Mouse (Mus musculus) C2C12 (cell line): ENCODE measurements at regions not wholly inside any gene's neighbourhood (a gene's known extent, or its start where the extent isn't known, plus 50 kb on each side); places are given as distances from the start of the nearest gene placed in this dataset.
"Not testable (repeated sequence)": the region's sequence is repeated elsewhere in the genome, so short reads cannot be mapped to it uniquely, and the experiment has no call there.

Source experiments
- H3K27me3 ChIP-seq: one replicate; pipeline ENCODE4 v1.6.1; 2011; ENCODE audit not compliant: control insufficient read depth, insufficient read depth, insufficient read length
- H3K36me3 ChIP-seq: one replicate; pipeline ENCODE4 v1.6.1; 2011; ENCODE audit not compliant: control insufficient read depth, insufficient read depth
- H3K4me3 ChIP-seq: one replicate; pipeline ENCODE4 v1.5.1; 2011; ENCODE audit warnings: mild to moderate bottlenecking, control low read depth; ENCODE audit not compliant: poor library complexity, insufficient read depth, severe bottlenecking
- H3K79me2 ChIP-seq: one replicate; pipeline ENCODE4 v1.6.1; 2011; ENCODE audit not compliant: control insufficient read depth, insufficient read depth
- H3K79me3 ChIP-seq: one replicate; pipeline ENCODE4 v1.6.1; 2011; ENCODE audit warnings: low read depth, control low read depth
- H3ac ChIP-seq: one replicate; pipeline ENCODE3; 2011; ENCODE audit warnings: low read depth; ENCODE audit not compliant: control insufficient read depth, insufficient read length

DNA sequence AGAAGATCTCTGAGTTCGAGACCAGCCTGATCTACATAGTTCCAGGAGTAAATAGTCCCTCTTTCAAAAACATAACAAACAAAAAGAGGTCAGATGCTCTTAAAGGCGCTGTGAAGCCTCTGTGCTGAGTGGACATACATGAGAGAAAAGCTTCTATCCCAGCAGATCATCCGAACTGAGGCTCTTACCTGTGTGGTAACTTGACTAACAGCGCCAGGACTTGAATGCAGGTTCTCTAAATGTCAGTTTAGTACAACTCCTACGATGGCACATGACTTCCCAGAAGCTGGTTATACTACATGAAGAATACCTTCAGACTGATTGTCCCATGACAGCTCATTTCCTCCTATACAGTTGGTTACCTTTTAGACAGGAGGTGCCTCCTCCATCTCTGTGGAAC, 220.4 kb downstream of the Gm31371 start:
- not testable (repeated sequence) for H3K79me3 ChIP-seq, H3K4me3 ChIP-seq, H3K27me3 ChIP-seq, H3K79me2 ChIP-seq, H3ac ChIP-seq, H3K36me3 ChIP-seq

DNA sequence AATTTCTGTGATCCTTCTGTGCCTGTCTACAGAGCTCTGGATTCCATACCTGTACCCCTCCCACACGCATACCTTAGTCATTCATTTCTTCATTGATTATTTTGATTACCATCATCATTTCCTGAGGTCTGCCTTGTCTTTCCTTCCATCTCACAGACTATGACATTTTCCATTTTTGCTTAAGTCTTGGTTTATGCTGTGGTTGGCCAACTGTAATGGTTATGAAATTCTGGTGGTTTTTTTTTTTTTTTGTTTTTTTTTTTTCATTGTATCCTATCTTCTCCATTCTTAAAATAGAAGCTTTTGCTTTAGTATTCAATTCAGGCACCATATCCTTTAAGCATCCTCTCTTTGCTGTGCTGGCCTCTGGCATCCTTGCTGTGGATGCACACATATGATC, 227.4 kb downstream of the Gm15319 start:
- H3K27me3 ChIP-seq, H3K4me3 ChIP-seq, H3K79me3 ChIP-seq, H3K79me2 ChIP-seq, H3ac ChIP-seq, H3K36me3 ChIP-seq: not testable (repeated sequence)

DNA sequence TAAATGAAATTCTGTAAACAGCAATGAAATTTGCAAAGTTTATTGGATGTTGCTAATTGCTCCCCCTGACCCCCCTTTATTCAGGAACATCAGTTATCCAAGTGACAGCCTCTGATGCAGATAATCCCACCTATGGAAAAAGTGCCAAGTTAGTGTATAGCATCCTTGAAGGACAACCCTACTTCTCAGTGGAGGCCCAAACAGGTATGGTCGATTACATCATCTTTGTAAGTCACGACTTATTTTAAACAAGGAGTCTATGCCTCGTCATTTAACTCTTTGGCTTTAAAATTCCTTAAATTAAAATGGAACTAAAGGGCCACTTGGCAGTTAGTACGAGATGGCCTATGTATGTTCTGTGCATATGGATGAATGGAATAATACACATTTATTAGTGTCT, 217.6 kb downstream of the Gm15319 start:
- H3K4me3 ChIP-seq, H3K79me2 ChIP-seq, H3K36me3 ChIP-seq, H3ac ChIP-seq, H3K79me3 ChIP-seq, H3K27me3 ChIP-seq: not testable (repeated sequence)

DNA sequence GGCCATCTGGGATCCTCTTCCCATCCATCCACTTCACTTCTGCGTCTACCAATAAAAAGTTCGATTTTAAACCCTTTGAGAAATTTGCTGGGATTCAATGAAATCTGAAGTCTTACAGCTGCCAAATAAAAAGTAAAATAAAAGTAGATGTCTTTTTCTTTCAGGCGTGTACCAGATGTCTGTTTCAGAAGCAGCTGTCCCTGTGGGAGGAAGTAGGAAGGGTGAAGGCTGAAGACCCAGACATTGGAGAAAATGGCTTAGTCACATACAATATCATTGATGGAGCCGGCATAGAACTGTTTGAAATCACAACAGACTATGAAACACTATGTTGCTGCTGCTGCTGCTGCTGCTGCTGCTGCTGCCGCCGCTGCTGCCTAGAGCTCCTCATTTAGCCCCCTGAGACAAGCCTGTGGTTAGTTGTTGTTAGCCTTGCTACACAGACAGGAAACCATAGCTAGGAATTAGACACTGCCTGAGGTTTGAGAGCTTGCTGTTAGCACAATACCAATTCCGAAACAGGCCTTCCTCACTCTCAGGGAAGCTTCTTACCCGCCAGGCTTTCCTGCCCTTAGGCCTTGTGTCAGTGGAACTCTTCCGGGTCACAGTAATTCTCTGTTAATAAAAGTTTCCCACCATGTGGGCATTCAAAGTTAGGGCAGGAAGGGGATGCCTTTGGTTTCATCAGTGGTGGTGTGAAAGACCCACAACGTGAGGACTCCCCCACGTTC, 211.5 kb downstream of the Gm15319 start:
- not testable (repeated sequence) for H3K79me2 ChIP-seq, H3K27me3 ChIP-seq, H3K36me3 ChIP-seq, H3ac ChIP-seq, H3K4me3 ChIP-seq, H3K79me3 ChIP-seq

DNA sequence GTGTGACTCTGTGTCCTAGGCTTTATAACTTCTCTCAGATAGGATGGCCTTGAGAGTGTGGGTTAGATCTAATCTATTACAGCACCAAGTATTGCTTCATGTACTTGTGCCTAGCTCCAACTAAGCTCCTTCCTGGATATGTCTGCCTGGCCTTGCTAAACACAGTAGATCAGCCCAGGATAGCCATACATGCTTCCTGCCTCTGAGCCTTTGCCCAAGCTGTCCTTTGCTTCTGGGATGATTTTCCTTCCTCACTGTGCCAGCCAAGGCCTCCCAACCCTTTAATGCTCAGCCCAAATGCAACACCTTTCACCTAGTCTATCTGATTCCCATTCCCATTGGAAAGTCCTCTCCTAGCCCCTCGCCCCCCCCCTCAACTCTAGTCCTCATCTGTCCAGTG, 208.9 kb downstream of the Gm15319 start:
- H3K36me3 ChIP-seq, H3K79me2 ChIP-seq, H3ac ChIP-seq, H3K4me3 ChIP-seq, H3K79me3 ChIP-seq, H3K27me3 ChIP-seq: not testable (repeated sequence)
